Mouse (Mus musculus) layer of hippocampus, adult 9-10 months (tissue): ENCODE measurements around the gene Agbl4.

Source experiments
- DNase-seq: peaks from one replicate; pipeline ENCODE4 v3.0.0; 2022; ENCODE audit warnings: low spot score

The Agbl4 gene

DNA sequence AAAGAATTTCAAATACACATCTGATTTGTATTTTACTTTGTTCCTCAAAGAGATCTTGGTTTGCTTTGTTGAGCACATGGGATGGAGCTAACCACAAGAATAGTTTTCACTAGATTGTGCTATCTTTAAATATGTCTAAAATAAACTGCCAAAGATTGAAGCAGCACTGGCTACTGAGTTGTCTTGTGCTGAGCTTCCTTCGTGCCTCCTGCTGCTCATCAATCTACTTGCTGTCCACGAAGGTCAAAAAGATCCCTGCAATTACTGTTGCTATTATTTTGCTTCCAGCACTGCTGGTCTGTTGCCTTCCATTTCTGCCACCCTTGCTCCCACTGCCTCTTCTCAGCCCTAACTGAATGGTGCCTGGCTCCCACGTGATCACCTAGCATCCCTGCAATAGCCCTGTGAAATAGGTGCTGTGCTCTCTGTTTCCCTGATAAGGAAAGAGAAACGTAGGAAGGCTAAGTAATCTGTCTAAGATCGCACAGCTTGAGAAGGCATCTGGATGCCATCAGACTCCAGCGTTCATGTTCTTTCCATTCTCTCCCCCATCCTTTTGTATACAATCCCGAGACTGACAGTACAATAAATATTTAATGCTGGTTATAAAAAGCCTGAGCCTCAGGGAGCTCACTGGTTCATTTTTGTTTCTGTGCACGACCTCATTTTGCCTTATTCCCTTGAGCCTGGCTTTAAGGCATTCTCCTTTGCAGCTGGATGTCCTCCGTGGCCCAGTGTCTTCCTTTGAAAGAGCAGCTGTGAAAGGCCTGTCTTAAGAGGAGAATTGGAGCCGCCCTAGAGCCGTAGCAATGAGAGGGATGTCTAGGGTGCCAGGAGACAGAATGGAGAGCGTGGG is 1273.3 kb downstream of the Agbl4 start:
- DNase-seq: no peak

DNA sequence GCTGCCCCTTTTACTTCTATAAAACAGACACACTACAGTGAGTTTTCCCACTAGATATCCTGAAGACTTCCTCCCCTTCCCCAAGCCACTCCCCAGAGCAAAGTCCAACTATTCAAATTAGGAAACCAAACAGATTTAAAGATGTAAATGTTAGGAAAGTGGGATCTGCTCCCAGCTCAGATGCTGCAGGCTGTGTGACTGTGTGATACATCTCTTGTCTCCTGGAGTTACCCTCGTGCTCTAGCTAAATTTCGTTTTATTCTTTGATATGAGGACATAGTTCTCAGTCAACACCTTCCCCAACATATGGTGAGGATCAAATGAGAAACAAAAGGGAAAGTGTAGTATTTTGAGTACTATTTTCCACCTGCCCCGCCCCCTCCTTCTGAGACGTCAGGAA is 1274.0 kb downstream of the Agbl4 start:
- DNase-seq: no peak

DNA sequence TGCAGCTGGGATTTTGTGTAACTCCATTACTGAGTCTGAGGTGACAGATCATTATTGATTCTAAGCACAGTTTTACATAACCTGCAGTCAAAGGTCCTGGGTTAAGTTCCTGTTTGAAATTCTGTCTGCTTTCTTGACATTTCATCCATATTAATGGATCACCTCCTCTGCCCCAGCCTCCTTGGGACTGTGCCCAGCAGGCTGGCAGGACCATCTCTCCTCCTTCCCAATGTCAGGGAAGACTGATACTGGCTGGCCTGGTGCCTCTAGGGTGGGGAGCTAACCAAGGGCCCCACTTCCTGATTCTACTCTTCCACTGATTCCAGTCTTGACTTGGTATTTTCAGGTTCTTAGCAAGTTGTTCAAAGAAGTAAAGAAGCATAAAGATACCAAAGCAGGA is 1276.4 kb downstream of the Agbl4 start:
- no peak for DNase-seq

DNA sequence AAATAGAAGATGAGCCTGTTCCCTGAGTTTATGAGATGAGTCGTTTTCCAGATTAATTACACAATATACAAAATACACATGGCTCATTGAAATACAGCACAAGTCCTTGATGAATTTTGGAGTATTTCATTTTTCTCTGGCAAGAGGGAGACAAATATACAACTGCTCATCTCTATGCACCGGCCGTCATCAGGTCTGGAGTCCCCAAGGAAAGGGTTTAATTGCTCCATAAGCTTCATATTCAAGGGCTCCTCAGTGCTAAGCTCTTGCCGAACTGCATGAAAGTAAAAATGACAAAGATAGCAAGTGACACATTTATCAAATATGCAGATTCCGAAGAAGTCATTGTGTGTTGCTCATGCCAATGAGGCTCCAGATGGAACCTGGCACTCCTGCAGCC is 1284.5 kb downstream of the Agbl4 start:
- DNase-seq: no peak

- DNase-seq: no peak
Measured at GRCm38 (mm10) chr4:111682793-111683192, 1285.3 kb downstream of the Agbl4 start.

- no peak for DNase-seq
Measured at GRCm38 (mm10) chr4:111683843-111684242, 1286.4 kb downstream of the Agbl4 start.

DNA sequence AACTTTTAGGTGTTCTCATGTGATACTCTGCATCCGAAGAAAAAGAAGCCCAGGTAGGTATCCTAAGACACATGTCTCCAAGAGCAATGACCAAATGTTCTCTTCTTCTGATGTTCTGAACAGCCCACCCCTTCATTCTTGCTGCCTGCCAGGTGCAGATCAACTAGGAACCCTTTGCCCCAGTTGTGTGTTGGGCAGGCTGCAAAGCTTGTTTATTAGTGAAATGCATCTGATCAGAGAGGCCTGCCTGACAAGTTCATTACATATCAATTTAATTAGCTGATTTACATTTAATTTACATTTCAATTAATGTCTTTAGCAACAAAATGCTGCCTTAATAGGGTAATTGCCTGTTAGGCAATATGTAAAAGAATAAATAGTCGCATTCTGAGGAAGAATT is 1288.5 kb downstream of the Agbl4 start:
- no peak for DNase-seq

DNA sequence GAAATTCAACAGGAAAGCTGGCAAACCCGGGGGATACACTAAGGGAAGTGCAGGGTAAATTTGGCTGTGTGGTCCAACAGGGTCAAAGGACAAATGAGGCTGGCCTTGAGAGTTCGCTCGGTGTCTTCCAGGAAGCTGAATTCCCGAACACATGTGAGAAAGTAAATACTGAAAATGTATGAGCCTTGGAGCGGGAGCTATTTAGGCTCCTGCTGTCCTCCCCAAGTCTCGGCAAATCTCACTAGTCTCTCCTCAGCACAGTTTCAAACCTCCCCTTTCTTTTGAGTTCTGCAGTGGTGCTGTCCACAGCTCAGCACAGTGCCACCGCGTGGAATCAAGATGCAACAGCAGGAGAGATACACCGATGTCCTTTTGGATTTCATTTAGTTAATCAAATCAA is 1289.5 kb downstream of the Agbl4 start:
- DNase-seq: no peak

DNA sequence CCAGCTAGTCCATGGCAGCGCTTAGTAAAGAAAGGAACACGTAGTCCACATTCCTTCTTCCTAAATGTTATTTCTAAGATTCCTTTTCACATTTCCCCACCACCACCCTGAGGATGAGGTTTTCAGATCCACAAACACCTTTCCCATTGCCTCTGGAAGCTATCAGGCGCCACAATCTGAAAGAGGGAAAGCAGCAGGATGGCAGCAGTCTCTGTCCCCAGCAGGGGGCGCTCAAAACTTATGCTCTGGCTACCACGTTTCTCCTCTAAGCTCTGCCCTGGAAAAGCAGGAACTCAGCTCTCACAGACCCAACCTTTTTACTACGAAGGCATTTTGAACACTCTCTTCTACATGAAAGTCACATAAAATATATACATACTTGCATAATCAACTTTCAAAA is 1290.2 kb downstream of the Agbl4 start:
- DNase-seq: peak; percentile 60

DNA sequence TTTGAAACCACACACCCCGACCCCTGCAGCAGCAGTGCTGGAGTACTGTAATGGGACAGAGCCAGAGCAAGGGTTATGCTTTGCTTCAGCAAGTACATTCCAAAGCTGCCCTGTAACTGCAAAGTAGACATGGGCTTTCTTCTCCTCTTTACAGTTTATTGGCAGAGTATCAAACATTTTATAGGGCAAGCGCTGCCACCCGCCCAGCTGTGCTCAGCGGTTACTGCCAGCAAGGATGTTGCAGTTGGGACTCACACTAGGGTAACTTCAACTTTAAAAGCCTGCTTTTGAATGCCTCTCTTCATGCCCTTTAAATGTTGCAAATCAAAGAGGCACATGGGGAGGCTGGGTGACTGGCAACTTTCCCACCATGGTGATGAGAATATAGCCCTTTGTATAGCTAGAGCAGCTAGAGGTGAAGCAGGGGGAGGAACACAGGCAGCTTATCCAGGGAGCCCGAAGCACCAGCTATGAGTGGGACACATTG is 1293.6 kb downstream of the Agbl4 start:
- DNase-seq: no peak

DNA sequence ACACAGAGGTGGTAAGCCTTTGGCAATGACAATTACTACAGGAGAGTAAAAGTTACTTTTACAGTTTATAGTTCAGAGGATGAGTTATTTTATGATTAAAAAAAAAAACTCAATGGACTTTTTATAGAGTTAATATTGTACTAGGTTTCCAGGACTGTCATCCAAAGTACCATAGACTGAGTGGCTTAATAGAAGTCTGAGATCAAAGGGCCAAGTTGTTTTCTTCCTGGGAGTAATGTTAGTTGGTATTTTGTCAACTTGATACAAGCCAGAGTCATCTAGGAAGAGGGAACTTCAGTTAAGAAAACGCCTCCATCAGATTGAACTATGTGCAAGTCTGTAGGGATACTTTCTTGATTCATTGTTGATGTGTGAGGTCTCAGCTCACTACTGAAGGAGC is 1303.9 kb downstream of the Agbl4 start:
- no peak for DNase-seq

GRCm38 (mm10) chr4:111704126-111704525 is 1306.7 kb downstream of the Agbl4 start:
- no peak for DNase-seq

DNA sequence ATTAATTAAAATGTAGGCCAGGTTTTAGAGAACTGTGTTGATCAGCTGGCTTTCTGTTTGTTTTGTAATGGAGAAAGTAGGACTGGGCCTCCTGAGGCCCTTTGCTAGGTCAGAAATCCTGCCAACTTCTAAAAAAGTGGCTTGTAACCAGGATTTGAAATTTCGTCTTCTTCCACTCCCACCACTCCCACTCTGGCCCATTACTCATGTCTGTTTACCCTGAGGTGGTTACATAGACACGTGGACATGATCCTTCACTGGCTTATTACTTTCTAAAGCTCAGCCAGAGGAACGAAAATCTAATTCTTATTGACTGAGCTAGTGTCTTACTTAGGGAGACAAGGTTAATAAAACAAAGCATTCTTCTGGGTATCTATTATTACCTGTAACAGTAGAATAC is 1307.5 kb downstream of the Agbl4 start:
- no peak for DNase-seq
